Mouse (Mus musculus) naive thymus-derived CD4-positive, alpha-beta T cell, adult 2 months (primary cell): Measurements from ENCODE around the gene Mrpl41.

Experiments used
- DNase-seq: peaks from one replicate; pipeline ENCODE4 v3.0.0-alpha.2; 2011; ENCODE audit warnings: low read depth

The Mrpl41 gene

GRCm38 (mm10) chr2:24935057-24935796 lies 39.7 kb downstream of the Mrpl41 start, which contains the start of gene Arrdc1:
Gene Arrdc1, minus strand, starts transcription at chr2:24935252.
- DNase-seq: peak; percentile 99

- no peak for DNase-seq
Measured at GRCm38 (mm10) chr2:24934441-24934963, 40.4 kb downstream of the Mrpl41 start.

DNA sequence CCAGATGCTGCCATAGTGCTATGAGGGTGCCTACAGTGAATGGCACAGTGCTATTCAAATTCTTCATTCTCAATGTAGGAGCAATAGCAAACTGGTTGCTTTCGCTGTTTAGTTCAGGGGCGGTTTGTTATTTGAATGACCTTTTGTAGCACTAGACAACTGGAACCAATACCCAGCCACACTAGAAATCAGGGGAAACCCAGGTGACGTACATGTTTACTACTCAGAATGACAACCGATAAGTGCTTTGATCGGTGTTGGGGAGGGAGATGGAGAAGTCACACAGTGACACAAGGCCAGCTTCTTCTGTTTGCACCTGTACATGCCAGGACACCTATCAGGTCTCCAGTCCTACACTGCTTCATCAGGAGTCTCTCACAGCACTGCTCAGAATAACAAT lies 45.3 kb downstream of the Mrpl41 start:
- no peak for DNase-seq

GRCm38 (mm10) chr2:24929119-24929518 lies 45.8 kb downstream of the Mrpl41 start:
- no peak for DNase-seq

DNA sequence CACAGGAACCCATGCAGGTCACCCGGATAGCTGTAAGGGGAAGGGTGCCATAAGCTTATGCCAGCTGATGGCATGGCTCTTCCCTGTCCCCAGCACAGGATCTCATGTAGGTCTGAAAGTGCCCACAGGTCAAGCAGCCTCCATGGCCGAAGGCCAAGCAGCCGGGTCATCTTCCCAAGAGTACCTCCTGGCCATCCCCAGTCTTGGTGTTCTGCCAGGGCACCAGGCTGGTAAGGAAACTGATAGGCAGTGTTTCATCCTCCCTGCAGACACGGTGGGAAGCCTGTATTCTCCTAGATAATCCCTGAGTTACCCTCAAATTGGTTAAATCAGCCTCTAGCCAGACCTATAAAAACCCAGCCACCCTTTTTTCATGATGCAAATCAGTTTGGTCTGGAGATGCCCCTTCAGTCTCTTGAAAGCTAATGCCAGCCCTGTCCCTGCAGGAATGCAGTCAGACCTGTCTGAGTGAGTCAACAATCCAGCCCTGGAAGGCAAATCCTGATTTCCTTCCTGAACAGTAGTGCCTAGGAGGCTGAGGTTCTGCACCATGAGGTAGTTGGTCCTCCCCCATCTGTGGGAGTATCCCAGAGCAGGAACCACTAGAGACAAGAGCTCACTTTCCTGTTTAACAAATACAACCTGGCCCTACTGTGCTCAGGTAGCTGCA lies 47.0 kb downstream of the Mrpl41 start:
- DNase-seq: no peak

DNA sequence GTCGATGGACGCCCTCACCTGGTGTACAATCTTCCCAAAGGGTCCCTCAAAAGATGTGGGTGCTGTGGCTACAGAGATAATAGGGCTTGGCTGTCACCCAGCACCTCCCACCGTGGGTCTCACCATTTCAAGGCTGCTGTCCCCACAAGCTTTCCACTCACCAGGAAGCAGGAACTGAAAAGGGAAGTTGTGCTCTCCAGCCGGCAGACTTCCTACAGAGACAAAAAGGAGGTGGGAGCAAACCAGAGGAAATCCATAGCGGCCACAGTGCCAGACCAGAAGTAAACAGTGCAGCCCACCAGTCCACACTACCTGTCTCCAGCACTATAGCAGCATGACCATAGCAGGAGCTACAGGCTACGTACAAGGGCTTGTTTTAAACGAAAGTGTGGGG lies 47.9 kb downstream of the Mrpl41 start:
- no peak for DNase-seq

- DNase-seq: no peak
Measured at GRCm38 (mm10) chr2:24926345-24926964, 48.4 kb downstream of the Mrpl41 start.

- DNase-seq: no peak
Measured at GRCm38 (mm10) chr2:24925284-24925683, 49.6 kb downstream of the Mrpl41 start.
